Mouse (Mus musculus): ENCODE results near the gene Mapkbp1.

Mapkbp1 gene

GRCm38 (mm10) chr2:119972537-119972879, at the start of gene Mapkbp1:
TSS of gene Mapkbp1 (plus strand) at chr2:119972699.
- no peak for DNase-seq (ENCODE audit: low read depth)

GRCm38 (mm10) chr2:119970571-119970970, 1.9 kb upstream of the Mapkbp1 start:
- DNase-seq (ENCODE audit: low read depth) = peak; percentile 84

GRCm38 (mm10) chr2:119971316-119971715, 1.2 kb upstream of the Mapkbp1 start:
- DNase-seq (ENCODE audit: low read depth) = peak; percentile 45

- DNase-seq (ENCODE audit: low read depth) = peak; percentile 96
Observed at GRCm38 (mm10) chr2:119971837-119972536, 512 bp upstream of the Mapkbp1 start.

GRCm38 (mm10) chr2:119980343-119980986, 8.0 kb downstream of the Mapkbp1 start:
- DNase-seq (ENCODE audit: low read depth) = no peak

- DNase-seq (ENCODE audit: low read depth) = no peak
Observed at GRCm38 (mm10) chr2:119981631-119982030, 9.1 kb downstream of the Mapkbp1 start.

- no peak for DNase-seq (ENCODE audit: low read depth)
Observed at GRCm38 (mm10) chr2:119985871-119986270, 13.4 kb downstream of the Mapkbp1 start.

GRCm38 (mm10) chr2:119986369-119986768, 13.9 kb downstream of the Mapkbp1 start:
- no peak for DNase-seq (ENCODE audit: low read depth)

GRCm38 (mm10) chr2:119987441-119987840, 14.9 kb downstream of the Mapkbp1 start:
- DNase-seq (ENCODE audit: low read depth) = no peak

GRCm38 (mm10) chr2:119988952-119989351, 16.5 kb downstream of the Mapkbp1 start:
- DNase-seq (ENCODE audit: low read depth) = peak; percentile 25

- no peak for DNase-seq (ENCODE audit: low read depth)
Observed at GRCm38 (mm10) chr2:119990881-119991280, 18.4 kb downstream of the Mapkbp1 start.

GRCm38 (mm10) chr2:119992349-119992748, 19.9 kb downstream of the Mapkbp1 start:
- no peak for DNase-seq (ENCODE audit: low read depth)

- DNase-seq (ENCODE audit: low read depth) = no peak
Observed at GRCm38 (mm10) chr2:119993515-119993914, 21.0 kb downstream of the Mapkbp1 start.

GRCm38 (mm10) chr2:119994839-119995238, 22.3 kb downstream of the Mapkbp1 start:
- DNase-seq (ENCODE audit: low read depth) = no peak

GRCm38 (mm10) chr2:119995391-119996281, 23.1 kb downstream of the Mapkbp1 start:
- DNase-seq (ENCODE audit: low read depth) = peak; percentile 48

GRCm38 (mm10) chr2:119997354-119997753, 24.9 kb downstream of the Mapkbp1 start:
- no peak for DNase-seq (ENCODE audit: low read depth)

- no peak for DNase-seq (ENCODE audit: low read depth)
Observed at GRCm38 (mm10) chr2:119999731-120000130, 27.2 kb downstream of the Mapkbp1 start.

GRCm38 (mm10) chr2:120000882-120001584, 28.5 kb downstream of the Mapkbp1 start:
- no peak for DNase-seq (ENCODE audit: low read depth)

- no peak for DNase-seq (ENCODE audit: low read depth)
Observed at GRCm38 (mm10) chr2:120001956-120002355, 29.5 kb downstream of the Mapkbp1 start.

GRCm38 (mm10) chr2:120003970-120004369, 31.5 kb downstream of the Mapkbp1 start:
- no peak for DNase-seq (ENCODE audit: low read depth)

GRCm38 (mm10) chr2:120006696-120007095, 34.2 kb downstream of the Mapkbp1 start:
- DNase-seq (ENCODE audit: low read depth) = no peak

GRCm38 (mm10) chr2:120007680-120008210, 35.2 kb downstream of the Mapkbp1 start:
- DNase-seq (ENCODE audit: low read depth) = peak; percentile 14

Data from 416B (cell line).